Mouse (Mus musculus) erythroid progenitor cell, adult 5-6 weeks (primary cell): ENCODE data around the gene Stx17. TPM values are rescaled to one million over a fixed set of nuclear protein-coding genes. Genes with fewer than 3 reads are reported as not detected.

Source experiments
- ATAC-seq: replicated peaks from 2 replicates; pipeline ENCODE4 v1.8.0; 2016; ENCODE audit warnings: moderate number of reproducible peaks, mild to moderate bottlenecking, moderate TSS enrichment, inconsistent platforms; ENCODE audit not compliant: poor library complexity, low FRiP score, severe bottlenecking
- total RNA-seq, 2 experiments: library from RNA; stranded (forward) in 1 of 2; stranded (reverse) in 1 of 2; fragments of 150-400 nt in 1 of 2; fragments of 186-747, 209-891 nt in 1 of 2; gene quantifications; 2 replicates each; pipeline versions ENCODE4 v1.2.3 to v1.2.4; 2015 to 2017; ENCODE audit warnings: low replicate concordance in 2 of 2

Gene Stx17
- total RNA-seq, 2 experiments from 2014 or later: 10.9 to 25.2 TPM

DNA sequence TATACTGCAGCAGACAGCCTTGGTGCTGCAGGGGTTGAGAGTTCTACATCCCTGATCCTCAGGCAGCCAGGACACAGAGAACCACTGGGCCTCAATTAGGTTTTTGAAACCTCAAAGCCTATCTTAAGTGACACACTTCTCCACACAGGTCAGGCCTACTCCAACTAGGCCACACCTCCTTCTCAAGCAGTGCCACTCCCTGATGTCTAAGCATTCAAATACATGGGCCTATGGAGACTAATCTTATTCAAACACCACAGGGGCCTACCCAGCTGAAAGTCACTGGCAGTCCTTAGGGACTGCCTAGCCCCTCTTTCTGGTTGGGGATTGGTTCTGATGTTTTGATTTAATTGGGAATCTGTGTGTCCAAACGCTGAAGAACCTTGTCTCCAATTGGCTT lies 31.1 kb downstream of the Stx17 start:
- ATAC-seq: peak; percentile 87

DNA sequence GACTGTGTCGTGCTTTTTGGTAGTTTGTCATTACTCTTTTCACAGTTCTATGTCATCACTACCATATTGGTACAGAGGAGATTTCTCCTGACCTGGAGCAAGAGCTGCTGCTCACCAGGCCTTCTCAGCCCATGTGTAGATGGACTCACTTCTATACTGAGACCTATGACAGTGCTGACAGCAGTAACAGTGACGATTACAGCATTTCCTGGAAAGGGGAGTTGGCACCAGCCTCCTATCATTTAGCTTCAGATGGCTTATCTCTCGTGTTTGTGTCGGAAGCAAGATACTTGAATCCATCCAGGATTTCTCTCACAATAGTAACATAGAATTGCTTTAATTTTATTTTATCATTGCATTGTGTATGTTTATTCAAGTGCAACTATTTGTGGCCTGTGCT lies 35.7 kb downstream of the Stx17 start:
- no peak for ATAC-seq

GRCm38 (mm10) chr4:48163851-48164250 lies 39.1 kb downstream of the Stx17 start:
- ATAC-seq: no peak

DNA sequence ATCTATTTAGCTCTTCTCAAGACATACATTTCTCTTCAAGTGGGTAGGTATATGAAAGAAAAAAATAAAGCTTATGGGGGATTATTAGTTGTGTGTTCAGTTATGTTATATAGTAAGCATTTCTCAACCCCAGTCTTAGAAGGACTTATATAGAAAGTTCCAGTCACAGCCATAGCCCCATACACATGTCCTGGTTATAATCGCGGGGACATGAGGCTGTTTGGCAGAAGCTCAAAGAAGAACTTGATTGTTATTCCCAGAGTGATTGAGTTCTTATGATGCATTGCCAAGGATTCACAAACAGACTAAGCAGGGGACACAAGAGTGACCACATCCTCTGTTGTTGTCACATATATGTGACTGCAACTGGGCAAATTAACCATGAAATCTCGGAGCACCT lies 51.0 kb downstream of the Stx17 start:
- ATAC-seq: no peak

DNA sequence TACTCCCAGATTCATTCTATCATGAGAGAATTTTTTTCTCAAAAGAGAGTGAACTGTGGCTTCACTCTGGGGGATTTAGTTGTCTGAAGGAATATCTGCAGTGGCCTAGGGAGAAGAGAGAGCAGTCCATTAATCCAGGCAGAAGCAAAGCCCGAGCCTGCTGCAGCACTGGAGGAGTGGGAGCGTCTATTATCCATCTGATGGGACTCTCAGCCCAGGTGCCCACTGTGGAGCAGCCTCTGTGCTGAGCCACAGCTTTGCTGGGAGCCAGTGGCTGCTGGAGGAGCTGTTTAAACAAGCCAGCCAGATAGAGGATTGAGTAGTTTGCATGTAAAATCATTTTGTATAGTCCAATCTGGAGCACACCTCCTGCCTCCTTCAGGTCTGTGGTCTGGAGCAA lies 56.2 kb downstream of the Stx17 start:
- no peak for ATAC-seq

- no peak for ATAC-seq
These were observed 56.7 kb downstream of the Stx17 start for GRCm38 (mm10) chr4:48181366-48181765.

DNA sequence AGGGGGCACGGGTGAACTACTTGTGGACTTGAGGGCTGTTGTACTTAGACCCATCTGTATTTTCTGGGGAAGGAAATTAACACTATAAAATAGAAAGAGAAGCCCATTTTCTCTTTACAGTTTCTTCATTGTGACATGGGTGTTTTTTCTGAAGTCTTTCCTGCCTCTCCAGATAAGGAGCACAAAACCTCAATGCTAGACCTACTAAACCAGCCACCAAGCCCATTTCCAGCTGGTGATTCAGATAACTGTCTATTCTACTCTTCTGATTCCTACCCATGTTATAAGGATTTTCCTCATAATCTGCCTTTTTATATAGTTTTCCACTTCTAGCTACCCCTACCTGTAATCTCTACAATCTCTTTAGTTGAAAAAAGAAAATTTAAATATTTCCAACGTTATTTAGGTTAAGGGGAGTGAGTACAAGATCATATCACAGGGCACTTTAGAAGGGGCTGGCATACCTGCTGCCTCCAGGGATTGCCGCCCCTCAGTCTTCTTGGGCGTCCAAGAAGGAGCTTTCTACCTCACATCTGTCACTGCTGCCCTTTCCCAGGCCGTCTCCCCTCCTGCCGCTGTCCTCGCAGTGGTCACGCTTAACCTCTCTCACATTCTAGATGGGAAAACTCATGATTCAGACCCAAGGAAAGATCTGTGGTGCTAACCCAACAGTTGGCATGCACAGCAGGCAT lies 57.5 kb downstream of the Stx17 start:
- 0 out of 2 replicates have a peak, but pooled peaks have one; percentile 44 for ATAC-seq

- ATAC-seq: no peak
These were observed 73.2 kb downstream of the Stx17 start for GRCm38 (mm10) chr4:48197925-48198324.

- no peak for ATAC-seq
These were observed 73.7 kb downstream of the Stx17 start for GRCm38 (mm10) chr4:48198447-48198846.

DNA sequence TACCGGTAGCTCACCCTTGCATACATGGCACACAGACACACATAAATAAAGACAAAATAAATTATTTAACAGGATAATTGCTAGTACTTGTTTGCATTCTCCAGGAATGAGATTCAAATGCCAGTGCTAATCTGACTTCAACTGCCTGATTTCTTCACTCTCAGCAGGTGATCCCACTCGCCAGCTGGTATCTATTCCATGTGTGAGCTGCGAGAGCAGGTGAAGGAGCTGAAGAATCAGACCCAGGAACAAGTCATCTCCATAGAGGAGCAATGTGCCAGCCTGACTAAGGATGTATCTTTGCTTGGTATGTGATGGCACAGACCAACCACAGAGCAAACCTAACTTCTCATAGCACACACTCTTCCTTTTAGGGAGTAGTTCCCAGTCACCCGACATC lies 78.8 kb downstream of the Stx17 start:
- ATAC-seq: no peak

GRCm38 (mm10) chr4:48225173-48225572 lies 100.5 kb downstream of the Stx17 start:
- ATAC-seq: peak; percentile 30; the same call in 1 of the 2 replicates

- no peak for ATAC-seq
These were observed 100.9 kb downstream of the Stx17 start for GRCm38 (mm10) chr4:48225604-48226003.

DNA sequence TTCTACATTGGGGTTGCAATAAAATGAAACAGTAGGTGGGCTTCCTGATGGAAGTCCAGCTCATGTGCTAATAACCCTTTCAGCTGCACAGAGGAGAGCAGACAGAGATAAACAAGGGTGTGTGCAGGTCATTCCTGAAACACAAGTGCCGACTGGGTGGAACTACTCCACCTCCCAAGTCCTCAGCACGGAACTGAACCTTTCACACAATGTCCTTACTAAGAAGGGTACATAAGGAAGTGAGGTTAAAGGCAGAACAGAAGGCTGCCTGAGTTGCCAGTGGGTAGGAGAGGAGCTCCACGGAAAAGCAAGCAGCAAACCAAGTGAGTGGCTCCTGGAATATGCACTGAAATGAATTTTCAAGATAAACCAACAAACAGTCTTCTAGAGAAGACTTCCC lies 102.1 kb downstream of the Stx17 start:
- ATAC-seq: no peak

Other genes starting within 250 kb of the Stx17 start
- gene Nr4a3, start 79.8 kb upstream of the Stx17 start, total RNA-seq (2015; ENCODE audit: low replicate concordance): not detected in 2 replicates
- not detected in 2 replicates for gene Nr4a3, start 79.8 kb upstream of the Stx17 start, total RNA-seq (2017; ENCODE audit: low replicate concordance)
- 22.0 and 43.6 TPM in 2 replicates for gene Erp44, start 154.6 kb downstream of the Stx17 start, total RNA-seq (2015; ENCODE audit: low replicate concordance)
- 38.0 and 38.1 TPM in 2 replicates for gene Erp44, start 154.6 kb downstream of the Stx17 start, total RNA-seq (2017; ENCODE audit: low replicate concordance)
- gene Invs, start 154.8 kb downstream of the Stx17 start, total RNA-seq (2015; ENCODE audit: low replicate concordance): 0.72 and 2.1 TPM in 2 replicates
- gene Invs, start 154.8 kb downstream of the Stx17 start, total RNA-seq (2017; ENCODE audit: low replicate concordance): 0.98 and 2.7 TPM in 2 replicates